Mouse (Mus musculus) telencephalon, adult 2 months (tissue): ENCODE results near the gene Acap2.

Source experiments
- DNase-seq: peaks from one replicate; pipeline ENCODE4 v3.0.0-alpha.2; 2011; ENCODE audit warnings: low read depth, low spot score

The Acap2 gene

DNA sequence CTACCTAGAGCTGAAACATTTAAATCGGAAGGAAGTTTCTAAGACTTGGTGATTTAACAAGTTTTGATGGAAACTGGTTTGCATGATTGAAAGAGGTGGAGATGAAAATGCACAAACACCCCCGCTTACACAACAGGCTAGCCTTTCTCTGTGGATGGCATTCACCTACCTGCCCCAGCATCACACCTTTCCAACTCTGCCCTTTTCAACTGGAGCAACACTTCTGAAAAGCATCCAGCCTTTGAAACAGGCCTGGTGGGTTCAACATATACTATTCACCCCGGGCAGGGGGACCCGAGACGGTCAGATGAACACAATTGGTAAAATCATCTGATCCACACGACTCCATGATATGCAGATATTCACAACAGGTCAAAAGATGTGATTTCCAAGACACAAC, 119.2 kb downstream of the Acap2 start:
- DNase-seq: no peak

DNA sequence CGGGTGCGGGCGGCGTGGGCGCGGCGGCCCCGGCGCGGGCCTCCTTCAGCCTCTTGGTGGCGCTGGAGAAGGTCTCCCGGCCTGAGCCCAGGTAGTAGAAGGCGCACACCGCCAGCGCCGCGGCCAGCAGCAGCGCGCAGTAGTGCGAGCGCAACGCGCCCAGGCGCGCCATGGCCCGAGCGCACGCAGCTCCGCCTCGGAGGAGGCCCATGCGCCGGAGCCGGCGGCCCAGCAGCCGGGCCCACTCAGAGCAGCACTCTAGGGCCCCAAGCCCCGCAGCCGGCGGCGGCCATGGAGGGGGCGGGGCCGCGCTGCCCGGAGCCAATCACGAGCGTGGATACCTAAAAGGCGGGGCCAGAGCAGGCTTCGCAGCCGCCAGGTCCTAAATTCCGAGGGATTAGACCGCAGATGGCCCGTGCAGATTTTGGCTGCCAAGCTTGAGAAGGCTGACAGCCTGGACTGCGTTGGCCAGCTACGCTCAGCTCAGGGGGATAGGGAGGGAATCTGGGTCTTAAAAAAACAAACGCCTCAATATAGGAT, 119.8 kb downstream of the Acap2 start, which contains the start of gene Xxylt1:
Gene Xxylt1 (minus strand): TSS at position 308 of the 540 bp plus-strand sequence.
- DNase-seq: peak; percentile 94

GRCm38 (mm10) chr16:31080573-31081051, 120.4 kb downstream of the Acap2 start:
- peak; percentile 48 for DNase-seq

- no peak for DNase-seq
Measured at GRCm38 (mm10) chr16:31077396-31077795, 123.6 kb downstream of the Acap2 start.

- DNase-seq: no peak
Measured at GRCm38 (mm10) chr16:31076436-31076835, 124.6 kb downstream of the Acap2 start.

DNA sequence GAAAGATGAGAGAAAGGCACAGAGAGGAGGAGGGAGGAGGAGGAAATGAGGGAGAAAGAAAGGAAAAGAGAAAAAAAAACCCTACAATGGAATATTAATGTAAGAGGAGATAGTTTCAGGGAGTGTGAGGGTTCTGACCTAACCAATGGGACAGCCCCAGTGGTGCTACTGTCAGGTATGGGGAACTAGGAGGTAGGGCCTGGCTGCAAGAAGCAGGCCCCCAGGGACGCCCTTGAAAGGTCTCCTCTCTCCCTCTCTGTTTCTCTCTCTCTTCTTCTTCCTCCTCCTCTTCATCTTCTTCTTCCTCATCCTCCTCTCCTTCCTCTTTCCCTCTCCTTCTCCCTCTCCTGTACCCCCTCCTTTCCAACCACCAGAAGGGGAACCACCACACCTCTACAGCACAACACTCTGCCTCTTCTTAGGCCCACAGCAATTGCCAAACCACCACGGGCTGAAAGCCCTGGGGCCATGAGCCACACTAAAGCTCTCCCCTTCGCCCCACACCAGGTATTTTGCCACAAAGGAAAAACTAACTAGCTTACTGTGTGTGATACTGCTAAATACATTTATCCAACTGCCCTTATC, 126.6 kb downstream of the Acap2 start:
- DNase-seq: no peak

DNA sequence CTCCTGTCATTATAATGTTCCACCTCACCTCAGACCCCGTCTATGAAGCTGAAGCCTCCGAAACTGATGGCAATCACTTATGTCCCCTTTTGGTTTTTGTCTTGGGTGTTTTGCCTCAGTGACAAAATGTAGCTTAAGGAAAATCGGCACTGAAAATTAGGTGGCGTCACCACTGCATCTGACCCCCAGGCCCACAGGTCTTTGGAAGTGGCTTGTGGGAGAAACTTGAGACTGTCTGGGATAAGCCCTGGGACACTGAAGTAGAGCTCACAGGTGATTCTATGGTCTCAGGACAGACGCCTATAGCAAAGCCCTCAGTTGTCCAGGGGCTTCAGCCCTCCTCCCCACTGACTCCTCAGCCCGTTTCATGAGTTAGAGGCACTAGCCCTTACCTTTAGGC, 129.3 kb downstream of the Acap2 start:
- DNase-seq: no peak

DNA sequence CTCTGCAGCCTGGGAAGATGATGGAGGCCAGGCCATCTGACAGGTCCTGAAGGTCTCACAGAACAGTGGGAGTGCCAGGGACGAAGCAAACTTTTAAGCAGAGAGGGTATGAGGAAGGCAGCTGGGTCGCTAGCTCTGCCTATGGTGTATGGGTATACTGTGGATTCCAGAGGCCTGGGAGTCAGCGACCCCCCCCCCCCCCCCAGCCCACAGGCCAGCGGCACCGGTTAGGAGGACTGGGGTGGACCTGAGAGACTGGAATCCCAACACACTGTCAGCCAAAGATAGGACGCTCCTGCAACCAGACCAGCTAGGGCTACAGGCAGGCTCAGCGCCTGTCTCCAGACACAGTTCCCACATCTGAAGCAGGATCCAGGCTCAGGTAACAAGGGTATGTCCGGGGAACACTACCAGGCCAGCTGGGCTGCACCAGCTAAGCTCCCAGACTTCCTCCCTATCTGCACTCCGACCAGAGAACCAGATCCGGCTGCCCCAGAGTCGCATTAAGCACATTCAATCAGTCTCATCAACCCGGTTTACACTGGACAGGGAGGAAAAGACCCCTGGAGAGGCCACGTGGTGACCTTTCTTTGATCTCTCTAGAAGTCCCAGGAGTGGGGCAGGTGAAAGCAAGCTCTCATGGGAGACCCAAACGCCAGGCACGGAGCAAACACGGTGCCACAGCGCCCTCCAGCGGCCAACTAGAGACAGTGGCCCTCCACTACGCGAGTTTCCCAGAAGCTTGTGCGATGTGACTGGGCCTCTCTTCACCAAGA, 130.5 kb downstream of the Acap2 start:
- peak; percentile 43 for DNase-seq

DNA sequence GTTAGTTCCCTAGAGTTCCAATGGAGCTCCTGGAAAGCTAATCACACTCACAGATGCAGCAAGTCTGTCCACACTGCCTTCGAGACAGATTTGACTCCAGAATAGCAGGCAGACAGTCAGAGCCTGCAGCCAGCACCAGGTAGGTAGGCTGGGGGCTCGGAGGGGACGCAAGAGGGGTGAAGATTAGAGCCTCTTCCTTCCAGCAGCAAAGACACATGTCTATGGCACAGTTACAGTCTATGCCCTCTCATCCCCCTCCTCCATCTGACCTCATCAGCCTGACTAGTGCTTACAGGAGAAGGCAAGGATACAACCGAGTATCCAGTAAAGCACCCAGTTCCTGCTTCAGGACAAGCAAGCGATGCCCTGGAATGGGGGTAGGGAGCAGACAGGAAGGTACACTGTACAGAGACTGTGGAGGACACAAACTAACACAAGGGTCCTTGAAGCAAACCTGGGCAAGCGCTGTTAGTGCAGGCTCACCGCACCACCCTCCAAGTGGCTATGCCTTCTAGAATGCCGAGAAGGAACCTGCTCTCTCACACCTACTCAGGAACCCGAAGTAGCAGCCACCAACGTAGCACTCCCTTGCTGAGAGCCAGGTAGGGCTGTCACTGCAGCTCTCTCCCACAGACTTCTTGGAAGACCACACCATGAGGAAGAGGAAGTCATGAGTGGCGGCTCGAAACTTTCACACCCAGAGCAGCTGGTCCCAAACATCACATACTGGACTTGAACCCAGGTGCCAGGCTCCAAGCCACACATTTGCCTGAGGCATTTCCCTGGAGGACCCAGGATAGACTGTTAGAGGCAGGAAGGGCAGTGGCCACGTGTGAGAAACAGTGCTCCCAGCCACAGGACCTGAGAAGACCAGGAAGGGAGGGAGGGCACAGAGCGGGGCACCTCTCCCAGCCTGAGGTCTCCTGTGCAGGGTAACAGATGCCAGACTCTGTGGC, 131.6 kb downstream of the Acap2 start:
- DNase-seq: peak; percentile 46

GRCm38 (mm10) chr16:31068280-31068679, 132.8 kb downstream of the Acap2 start:
- no peak for DNase-seq

DNA sequence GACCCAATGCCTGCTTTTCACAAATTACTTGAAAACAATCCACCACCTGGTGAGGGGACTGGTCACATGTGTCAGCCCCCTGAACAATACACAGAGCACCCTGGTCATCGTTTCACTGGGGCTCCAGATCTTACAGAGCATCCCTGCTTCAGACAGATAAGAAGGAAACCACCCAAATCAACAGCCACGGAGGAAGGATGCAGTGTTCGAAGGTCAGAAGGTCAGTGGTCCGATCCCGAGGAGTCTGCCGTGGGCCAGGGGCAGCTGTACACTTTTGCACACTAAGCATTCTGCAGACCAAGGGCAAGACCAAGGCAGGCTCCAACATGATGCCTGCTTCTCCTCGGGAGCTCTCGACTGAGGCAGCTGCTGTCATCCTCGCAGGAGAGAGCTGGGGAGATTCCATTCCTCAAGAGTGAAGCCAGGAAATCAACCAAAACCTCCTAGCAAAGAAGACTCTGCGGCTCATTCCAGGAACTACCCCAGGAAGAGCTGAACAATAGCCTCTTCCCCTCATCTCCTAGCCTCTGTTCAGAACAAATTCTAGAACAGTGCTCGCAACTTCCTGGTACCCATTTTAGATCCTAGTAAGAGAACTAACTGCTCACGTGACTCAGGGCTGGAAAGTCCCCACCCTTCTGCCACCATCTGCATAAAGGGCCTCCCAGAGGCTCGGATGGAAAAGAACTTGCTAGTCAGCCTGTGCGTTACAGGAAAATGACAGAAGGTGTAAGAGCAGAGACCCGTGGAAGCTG, 134.5 kb downstream of the Acap2 start:
- DNase-seq: peak; percentile 28

- no peak for DNase-seq
Measured at GRCm38 (mm10) chr16:31064782-31065181, 136.3 kb downstream of the Acap2 start.

DNA sequence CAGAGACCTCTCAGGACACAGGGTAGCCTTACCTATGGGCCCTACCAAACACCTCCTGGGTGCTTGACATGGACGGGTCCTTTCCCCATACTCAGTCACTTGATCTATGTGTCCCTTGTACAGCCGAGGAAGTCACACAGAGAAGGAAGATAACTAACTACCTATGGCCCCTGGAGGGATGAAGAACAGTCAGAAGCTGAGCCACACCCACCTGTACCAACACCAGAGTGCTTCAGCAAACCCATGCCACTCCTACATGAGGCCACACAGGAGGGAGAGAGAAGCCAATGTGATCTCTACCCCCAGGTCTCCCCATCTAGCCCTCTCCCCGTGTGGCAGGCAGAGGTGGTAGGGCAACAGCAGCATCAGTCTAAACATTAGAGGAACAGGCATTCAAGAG, 138.1 kb downstream of the Acap2 start:
- DNase-seq: no peak

- DNase-seq: no peak
Measured at GRCm38 (mm10) chr16:31061246-31061880, 139.7 kb downstream of the Acap2 start.

DNA sequence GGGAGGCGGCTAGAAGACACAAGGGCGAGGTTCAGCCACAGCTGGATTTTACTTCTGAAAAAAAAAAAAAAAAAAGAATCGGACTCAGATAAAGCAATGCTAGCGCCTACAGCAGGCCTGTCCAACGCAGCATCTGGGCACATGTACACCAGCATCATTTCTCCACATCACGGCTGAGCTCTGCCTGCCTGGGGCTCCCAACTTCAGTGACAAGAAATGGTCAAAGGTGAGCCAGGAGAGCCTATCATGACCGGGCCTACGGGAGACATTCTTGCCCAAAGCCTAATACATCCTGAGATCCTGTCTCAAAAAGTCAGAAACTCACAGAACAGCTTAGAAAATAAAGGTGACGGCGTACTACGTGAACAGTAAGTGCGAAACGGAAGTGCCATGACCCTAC, 140.3 kb downstream of the Acap2 start:
- no peak for DNase-seq

DNA sequence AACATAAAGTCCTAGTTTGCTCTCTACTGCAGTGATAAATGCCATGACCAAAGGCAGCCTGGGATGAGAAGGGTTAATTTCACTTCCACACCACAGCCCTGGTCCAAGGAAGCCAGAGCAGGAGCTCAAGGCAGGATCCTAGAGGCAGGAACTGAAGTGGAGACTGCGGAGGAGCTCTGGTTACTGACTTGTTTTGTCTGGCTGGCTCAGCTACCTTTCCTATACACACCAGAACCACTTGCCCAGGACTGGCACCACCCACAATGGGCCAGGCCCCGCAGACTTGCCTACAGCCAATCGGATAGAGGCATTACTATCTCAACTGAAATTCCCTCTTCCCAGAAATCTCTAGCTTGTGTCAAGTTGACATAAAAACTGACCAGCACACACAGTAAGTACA, 140.8 kb downstream of the Acap2 start:
- DNase-seq: no peak

GRCm38 (mm10) chr16:31059730-31060129, 141.3 kb downstream of the Acap2 start:
- DNase-seq: no peak

DNA sequence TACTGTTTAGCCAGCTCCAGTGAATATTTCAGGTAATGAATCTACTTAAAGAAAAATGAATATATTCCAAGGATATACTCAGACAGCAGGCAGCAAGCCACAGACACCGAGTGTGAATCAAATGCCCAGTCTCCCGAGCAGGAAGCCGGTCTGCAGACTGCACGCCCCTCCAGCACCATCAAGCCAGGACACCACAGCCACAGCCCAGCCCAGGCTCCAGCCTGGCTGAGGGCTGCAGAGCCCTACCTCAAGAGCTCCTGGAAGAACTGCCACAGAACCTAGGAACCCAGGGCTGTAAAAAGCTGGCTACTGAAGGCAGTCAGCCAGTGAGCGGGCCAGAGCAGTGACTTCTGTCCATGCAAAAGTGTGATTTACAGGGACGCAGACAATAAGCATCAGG, 148.2 kb downstream of the Acap2 start:
- no peak for DNase-seq

DNA sequence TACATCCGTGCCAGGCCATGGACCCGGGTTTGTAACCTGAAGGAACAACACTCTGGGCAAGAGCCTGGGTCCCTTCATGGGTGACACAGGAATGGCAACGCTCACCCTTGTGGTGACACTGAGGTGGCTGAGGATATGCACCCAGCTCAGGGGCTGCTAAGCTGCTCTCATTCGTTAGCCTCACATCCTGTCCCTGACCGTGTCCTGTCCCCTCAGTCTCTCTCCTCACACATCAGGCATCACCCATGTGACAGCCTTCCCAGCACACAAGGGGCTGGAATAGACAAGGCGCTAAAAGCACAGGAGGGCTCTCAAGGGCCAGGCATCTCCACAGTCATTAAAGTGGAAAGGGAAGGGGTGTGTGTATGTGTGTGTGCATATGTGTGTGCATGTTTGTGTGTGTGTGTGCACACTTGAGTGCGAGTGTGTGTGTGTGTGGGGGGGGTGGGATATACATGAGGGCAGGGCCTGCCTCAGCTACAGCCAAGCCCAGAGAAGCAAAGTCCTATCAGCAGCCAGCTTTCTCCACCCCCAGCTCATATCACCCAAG, 148.8 kb downstream of the Acap2 start:
- DNase-seq: no peak

DNA sequence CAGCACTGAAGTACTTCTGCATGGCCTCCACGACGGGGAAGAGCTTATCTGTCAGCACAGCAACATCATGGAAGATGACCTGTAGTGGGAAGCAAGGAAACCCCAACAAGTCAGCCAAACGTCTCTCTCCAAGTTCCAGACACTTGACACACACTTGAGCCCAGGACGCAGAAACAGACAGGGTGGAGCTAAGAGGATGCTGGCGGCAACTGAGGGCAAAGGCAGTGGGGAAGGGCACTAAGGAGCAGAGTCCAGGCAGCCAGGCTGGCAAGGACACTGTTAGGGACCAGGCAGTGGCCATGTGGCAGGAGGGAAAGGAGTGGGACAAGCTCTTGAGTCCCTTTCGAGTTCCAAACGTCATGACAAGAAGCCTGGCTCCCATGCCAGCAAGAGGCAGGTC, 150.3 kb downstream of the Acap2 start:
- no peak for DNase-seq
